Mouse (Mus musculus): ENCODE measurements around the gene H3f3a.
"Not testable (repeated sequence)": the region's sequence is repeated elsewhere in the genome, so short reads cannot be mapped to it uniquely, and the experiment has no call there.

The H3f3a gene

GRCm38 (mm10) chr1:180813885-180814740 lies at the start of gene H3f3a:
Gene H3f3a, minus strand, starts transcription at chr1:180813943.
- in situ Hi-C loops (cut with MboI; ENCODE audit: low sequenced_read_pairs): no loop called here

DNA sequence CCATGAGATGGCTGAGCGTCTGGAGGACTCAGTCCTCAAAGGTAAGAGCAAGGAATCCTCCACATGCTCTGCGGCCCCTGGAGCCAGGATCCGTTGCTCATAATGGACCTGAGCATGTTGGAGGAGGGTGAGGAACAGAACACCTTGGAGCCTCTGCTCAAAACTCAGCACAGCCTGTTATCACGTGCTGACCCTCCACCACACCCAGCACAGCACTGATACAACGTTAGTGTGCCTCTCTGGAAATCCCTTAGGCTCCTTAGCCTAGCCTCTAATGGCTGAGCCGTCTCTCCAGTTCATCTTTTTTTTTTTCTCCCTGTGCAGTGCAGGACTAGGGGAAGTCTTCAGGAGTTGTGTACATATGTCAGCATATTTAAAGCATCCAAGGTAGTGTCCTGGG lies 46.3 kb upstream of the H3f3a start:
- in situ Hi-C loops (cut with MboI; ENCODE audit: low sequenced_read_pairs): no loop called here

GRCm38 (mm10) chr1:180858763-180859162 lies 45.0 kb upstream of the H3f3a start:
- in situ Hi-C loops (cut with MboI; ENCODE audit: low sequenced_read_pairs): no loop called here

DNA sequence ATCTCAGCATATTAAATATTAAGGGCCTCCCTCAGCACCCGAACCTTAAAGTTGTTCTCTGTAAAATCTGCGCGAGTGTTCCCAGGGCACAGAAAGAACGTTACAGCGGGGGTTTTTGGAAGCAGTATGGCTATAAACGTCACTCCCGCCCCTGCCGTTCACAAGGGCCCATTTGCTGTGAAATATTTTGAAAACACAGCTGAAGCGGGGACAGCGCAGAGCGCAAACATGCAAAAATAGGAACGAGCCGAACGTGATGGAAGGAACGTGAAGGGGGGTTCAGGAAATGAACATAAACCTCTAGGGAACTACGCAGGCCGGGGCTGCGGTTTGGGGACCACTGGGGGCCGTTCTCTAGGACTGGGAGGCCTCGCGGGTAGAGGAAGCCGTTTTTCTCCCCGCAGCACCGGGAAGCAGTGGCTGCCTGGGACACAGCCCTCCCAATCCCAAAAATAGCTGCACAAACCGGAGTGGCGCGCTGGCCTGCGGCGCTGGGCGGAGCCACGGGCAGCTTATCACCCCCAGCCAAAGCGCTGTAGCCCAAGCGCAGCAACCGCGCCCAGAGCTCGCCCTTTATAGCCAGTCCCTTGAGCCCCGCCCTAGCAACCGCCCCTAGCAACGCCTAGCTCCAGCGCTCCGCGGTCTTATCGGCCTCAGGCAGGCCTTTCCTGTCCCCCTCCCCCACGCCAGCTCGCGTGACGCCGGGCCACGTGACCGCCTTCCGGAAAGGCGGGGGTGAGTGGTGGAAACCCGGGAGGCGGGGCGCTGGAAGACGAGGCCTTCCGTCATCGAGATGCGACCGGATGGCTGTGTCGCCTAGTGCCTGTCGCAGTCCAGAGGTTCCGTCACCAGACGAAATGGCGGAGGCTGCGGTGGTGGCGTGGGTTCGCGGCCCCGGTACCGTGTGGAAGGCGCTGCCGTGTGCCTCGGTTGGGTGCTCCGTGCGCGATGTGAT lies 36.9 kb upstream of the H3f3a start, which contains the start of gene Sde2:
Gene Sde2 (plus strand): TSS at position 812 of the 955 bp plus-strand sequence.
- in situ Hi-C loops (cut with MboI; ENCODE audit: low sequenced_read_pairs): no loop called here

DNA sequence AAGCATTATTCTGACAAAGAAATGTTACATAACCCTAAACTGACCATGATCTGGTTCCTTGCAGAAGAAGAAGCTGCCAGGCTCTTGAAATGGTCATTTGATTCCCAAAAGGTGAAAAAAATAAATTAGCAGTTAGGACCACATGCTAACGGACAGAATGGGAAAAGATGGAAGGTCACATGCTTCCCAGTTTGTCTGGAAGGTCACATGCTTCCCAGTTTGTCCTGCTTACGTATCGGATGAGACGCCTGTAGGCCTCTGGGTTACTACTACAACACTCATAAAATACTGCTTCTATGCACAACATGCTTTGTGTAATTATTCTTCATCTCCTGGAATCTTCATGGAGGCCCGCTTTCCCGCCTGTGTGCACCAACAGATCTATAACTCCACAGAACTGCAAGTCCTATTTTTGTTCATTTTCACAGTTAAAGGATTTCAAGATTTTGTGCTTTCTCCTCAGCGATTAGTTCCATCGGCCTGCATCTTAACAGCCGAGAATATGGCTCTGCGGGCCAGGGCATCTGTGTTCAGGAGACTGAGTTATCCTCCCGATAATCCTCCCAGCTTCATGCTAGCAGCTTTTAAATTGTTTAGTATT lies 36.1 kb upstream of the H3f3a start:
- in situ Hi-C loops (cut with MboI; ENCODE audit: low sequenced_read_pairs): no loop called here

DNA sequence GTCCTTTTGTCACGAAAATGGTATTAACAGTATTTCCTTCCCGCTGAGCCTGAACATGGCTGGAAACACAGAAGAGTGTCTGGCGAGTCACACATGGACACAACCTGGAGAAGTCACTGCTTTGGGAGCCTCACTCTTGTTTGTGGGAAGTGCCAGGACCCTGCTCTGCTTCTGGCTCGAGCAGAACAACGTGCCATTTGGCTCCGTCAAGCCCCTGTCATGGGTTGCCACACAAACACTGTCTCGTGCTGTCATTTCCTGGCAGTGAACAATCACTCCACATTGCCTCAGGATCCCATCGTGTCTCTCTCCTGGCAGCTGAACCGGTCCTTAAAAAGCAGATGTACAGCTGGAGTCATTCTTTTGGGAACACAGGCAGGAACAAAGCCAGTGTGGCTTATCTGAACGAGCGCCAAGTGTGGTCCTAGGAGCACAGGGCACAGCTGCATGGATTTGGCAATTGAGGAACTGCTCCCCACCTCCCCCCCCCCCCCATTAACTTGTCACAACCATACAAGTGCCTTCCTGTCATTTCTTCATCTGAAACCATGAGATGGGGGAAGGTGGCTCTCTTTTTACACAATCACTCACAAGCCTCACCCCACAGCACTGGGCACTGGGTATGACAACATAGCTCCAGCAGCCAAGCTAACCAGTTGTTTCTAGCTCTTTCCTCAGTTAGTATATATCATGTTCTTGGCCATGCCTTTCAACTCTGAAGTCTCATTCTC lies 34.9 kb upstream of the H3f3a start:
- in situ Hi-C loops (cut with MboI; ENCODE audit: low sequenced_read_pairs): no loop called here

- in situ Hi-C loops (cut with MboI; ENCODE audit: low sequenced_read_pairs): no loop called here
These were observed 34.4 kb upstream of the H3f3a start for GRCm38 (mm10) chr1:180848114-180848510.

- in situ Hi-C loops (cut with MboI; ENCODE audit: low sequenced_read_pairs): no loop called here
These were observed 28.0 kb upstream of the H3f3a start for GRCm38 (mm10) chr1:180841561-180842300.

- in situ Hi-C loops (cut with MboI; ENCODE audit: low sequenced_read_pairs): no loop called here
These were observed 25.6 kb upstream of the H3f3a start for GRCm38 (mm10) chr1:180839201-180839910.

- in situ Hi-C loops (cut with MboI; ENCODE audit: low sequenced_read_pairs): no loop called here
These were observed 24.3 kb upstream of the H3f3a start for GRCm38 (mm10) chr1:180838014-180838413.

GRCm38 (mm10) chr1:180837186-180837585 lies 23.4 kb upstream of the H3f3a start:
- in situ Hi-C loops (cut with MboI; ENCODE audit: low sequenced_read_pairs): no loop called here

DNA sequence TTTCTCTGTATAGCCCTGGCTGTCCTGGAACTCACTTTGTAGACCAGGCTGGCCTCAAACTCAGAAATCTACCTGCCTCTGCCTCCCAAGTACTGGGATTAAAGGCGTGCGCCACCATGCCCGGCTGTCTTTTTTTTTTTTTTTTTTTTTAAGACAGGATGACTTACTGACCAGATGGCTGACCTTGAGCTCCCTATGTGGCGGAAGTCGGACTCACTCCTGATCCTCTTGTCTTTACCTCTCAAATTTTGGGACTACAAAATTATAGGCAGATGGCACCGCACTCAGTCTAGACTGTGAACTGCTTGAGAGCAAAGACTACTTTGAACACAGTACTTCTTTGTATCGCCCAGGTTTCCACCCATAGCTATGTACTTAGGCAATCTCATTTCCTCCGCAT lies 22.7 kb upstream of the H3f3a start:
- in situ Hi-C loops (cut with MboI; ENCODE audit: low sequenced_read_pairs): not testable (repeated sequence)

DNA sequence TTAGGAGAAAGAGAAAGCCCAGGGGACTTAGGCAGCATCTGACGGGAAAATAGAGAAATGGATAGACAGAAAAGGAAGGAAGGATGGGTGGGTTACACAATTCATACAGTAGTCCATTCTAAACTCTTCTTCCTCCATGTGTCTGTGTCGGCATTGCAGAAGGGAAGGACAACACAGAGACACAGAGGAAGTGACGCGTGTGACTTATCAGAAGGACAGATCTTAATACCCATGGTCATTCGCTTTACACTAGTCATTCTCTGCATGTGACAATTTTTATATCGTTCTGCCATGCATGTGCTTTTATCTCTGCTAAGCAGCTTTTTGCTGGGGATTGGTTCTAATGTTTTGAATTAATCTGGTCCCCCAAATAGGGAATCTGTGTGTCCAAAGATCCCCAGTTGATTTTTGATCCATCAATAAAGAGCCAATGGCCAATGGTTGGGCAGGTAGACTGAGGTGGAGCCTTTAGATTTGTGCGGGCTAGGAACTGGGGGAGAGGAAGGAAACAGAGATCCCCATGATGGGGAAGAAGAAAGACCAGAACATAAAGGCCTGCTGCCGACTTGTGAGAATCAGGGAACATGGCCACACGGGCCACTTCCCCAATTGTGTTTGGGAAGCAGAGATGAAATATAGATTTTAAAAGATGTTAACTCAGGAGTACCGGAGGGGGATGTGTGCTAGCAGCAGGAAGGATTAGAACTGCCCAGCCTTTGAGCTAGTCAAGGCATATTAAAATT lies 21.7 kb upstream of the H3f3a start:
- in situ Hi-C loops (cut with MboI; ENCODE audit: low sequenced_read_pairs): no loop called here

DNA sequence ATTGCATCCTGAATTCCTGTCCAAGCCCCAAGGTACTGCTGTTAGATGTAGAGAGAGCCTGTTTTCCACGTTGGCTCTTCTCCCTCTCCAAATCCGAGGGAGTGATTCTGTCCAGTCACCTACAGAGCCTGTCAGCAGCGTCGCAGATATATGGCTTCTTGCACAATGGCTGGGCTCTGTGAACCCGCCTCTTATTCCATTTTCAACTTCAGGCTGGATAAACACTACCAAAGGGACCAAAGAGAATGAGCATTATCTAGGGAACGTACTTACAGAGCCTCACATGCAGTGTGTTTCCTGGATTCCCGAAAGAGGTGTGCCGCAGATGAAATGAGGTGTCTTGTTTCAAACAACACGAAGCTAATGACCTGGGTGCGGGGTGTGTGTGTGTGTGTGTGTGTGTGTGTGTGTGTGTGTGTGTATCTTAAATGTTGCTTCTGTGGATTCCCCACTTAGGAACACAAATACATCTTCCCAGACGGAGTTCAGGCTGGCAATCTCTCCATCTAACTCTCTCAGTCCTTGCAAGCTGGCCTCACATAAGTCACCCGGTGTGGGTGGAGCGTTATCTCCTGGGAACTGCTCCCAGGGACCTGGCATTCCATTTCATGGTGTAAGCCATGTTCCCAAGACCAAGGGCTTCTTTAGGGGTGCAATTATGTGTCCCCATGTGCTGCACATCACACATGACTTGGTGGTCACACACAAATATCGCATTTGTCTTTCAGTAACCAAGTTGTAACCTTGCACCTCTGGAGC lies 17.0 kb upstream of the H3f3a start:
- in situ Hi-C loops (cut with MboI; ENCODE audit: low sequenced_read_pairs): no loop called here

DNA sequence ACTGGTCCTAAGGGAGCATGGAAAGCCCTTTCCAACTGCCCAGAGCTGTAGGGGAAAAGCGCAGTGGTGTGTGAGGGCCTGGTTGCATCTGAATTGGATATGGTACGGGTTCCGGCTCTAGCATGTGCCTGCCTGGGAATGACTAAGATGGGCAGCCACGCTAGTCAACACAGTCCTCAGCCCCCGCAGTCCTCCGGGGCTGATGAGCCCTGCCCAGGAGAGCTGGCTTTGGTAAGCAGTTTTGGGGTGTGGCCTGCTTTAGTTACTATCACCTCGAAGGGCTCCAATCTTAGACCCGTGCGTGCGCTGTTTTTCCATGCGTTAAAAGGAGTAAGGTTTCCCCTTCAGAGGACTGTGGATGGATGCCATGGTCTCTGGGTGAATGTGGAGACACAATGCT lies 16.4 kb upstream of the H3f3a start:
- in situ Hi-C loops (cut with MboI; ENCODE audit: low sequenced_read_pairs): no loop called here

DNA sequence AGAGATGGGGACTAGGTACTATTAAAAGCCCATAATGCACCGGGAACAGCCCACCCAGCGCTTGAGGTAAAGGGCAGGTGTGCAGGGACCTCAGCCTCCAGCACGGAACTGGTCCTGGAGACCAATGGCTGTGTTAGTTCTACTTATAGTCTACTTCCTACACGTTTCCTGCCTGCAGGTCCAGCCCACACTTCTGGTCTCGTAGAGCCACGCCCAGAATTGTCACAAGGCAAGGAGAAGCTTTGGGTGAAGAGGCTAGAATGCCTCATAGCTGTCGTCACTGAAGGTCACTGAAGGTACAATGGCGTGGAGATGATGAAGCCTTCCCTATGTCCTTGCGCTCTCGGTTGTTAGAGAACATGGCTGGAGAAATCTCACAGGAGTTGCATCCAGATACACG lies 16.0 kb upstream of the H3f3a start:
- in situ Hi-C loops (cut with MboI; ENCODE audit: low sequenced_read_pairs): no loop called here

- in situ Hi-C loops (cut with MboI; ENCODE audit: low sequenced_read_pairs): no loop called here
These were observed 12.9 kb upstream of the H3f3a start for GRCm38 (mm10) chr1:180826634-180827033.

DNA sequence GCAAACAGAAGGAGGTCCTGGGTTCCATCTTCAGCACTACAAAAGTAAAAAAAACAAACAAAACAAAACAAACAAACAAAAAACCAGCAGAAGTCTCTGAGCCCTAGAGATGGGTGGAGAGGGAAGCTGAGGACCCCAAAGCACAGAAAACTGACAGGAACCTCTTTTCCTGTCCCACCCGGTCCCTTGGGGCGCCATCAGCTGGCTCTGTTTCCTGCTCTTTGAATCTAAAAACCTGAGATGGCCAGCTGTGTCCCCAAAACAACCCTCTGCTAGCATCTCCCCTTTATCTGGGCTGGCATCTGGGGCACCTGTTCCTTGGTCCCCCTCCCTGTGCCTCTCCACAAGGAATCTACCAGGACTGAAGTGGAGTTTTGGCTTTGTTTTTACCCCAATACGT lies 11.0 kb upstream of the H3f3a start:
- in situ Hi-C loops (cut with MboI; ENCODE audit: low sequenced_read_pairs): no loop called here

Measured in CH12F3 (cell line).